Mouse (Mus musculus) MEL (cell line): ENCODE measurements around the gene Grik4. TPM values are rescaled to one million over a fixed set of nuclear protein-coding genes. Genes with fewer than 3 reads are reported as not detected.

Experiments
- DNase-seq: peaks from one replicate; pipeline ENCODE4 v3.0.0; 2011; ENCODE audit warnings: low read depth, low spot score
- H3K27ac ChIP-seq: 2 replicates; pipeline ENCODE4 v1.5.1; 2012; ENCODE audit warnings: low read depth, mild to moderate bottlenecking, control low read depth, low read length, moderate library complexity; ENCODE audit not compliant: control insufficient read depth
- H3K27me3 ChIP-seq, 2 experiments: fragments of 150-350 bp in 1 of 2; sonication (generic) in 1 of 2; 2 replicates each; pipeline ENCODE4 v1.6.1; 2012; ENCODE audit warnings: low read length in 2 of 2, mild to moderate bottlenecking in 2 of 2, improper control_type of control experiment in 1 of 2, moderate library complexity in 1 of 2; ENCODE audit not compliant: insufficient read depth in 2 of 2, control insufficient read depth in 1 of 2
- H3K36me3 ChIP-seq, 2 experiments: 2 replicates each; pipeline ENCODE4 v1.6.1; 2012 to 2014; ENCODE audit warnings: low read length in 2 of 2, improper control_type of control experiment in 1 of 2, inconsistent platforms in 1 of 2, mild to moderate bottlenecking in 1 of 2; ENCODE audit not compliant: insufficient read depth in 2 of 2, control insufficient read depth in 1 of 2
- H3K4me1 ChIP-seq, 2 experiments: fragments of 150-350 bp in 1 of 2; sonication (generic) in 1 of 2; 2 replicates each; pipeline ENCODE4 v1.6.1; 2012; ENCODE audit warnings: low read length in 2 of 2, improper control_type of control experiment in 1 of 2, mild to moderate bottlenecking in 1 of 2; ENCODE audit not compliant: insufficient read depth in 2 of 2, control insufficient read depth in 1 of 2
- H3K4me3 ChIP-seq, 2 experiments: fragments of 150-350 bp in 1 of 2; sonication (generic) in 1 of 2; 2 replicates each; pipeline ENCODE4 v1.5.1; 2012; ENCODE audit warnings: low read depth in 2 of 2, low read length in 2 of 2, mild to moderate bottlenecking in 2 of 2, moderate library complexity in 2 of 2, control low read depth in 1 of 2, improper control_type of control experiment in 1 of 2; ENCODE audit not compliant: control insufficient read depth in 1 of 2, insufficient read depth in 1 of 2
- H3K79me2 ChIP-seq: 2 replicates; pipeline ENCODE4 v1.6.1; 2012; ENCODE audit warnings: mild to moderate bottlenecking, low read length, moderate library complexity; ENCODE audit not compliant: control insufficient read depth, poor library complexity, insufficient read depth
- H3K9ac ChIP-seq: 2 replicates; pipeline ENCODE4 v1.6.1; 2012; ENCODE audit warnings: low read depth, mild to moderate bottlenecking, control low read depth, low read length, moderate library complexity; ENCODE audit not compliant: control insufficient read depth, poor library complexity, severe bottlenecking
- H3K9me3 ChIP-seq: fragments of 150-350 bp; sonication (generic); replicated peaks from 2 replicates; pipeline ENCODE4 v1.6.1; 2012; ENCODE audit warnings: mild to moderate bottlenecking, low read length, improper control_type of control experiment, moderate library complexity; ENCODE audit not compliant: insufficient read depth
- BHLHE40 ChIP-seq: IDR thresholded peaks from 2 replicates; pipeline ENCODE4 v1.6.1; 2012; ENCODE audit warnings: low read depth, mild to moderate bottlenecking, inconsistent platforms, low read length, improper control_type of control experiment, borderline replicate concordance
- CHD2 ChIP-seq: IDR thresholded peaks from 2 replicates; pipeline ENCODE4 v1.6.1; 2011; ENCODE audit warnings: low read length, improper control_type of control experiment
- CTCF ChIP-seq, 3 experiments: IDR thresholded peaks in 2 of 3; conservative IDR thresholded peaks in 1 of 3; 2 replicates each; pipeline ENCODE4 v1.5.1; 2011 to 2012; ENCODE audit warnings: low read length in 3 of 3, low read depth in 2 of 3, mild to moderate bottlenecking in 2 of 3, improper control_type of control experiment in 1 of 3, inconsistent platforms in 1 of 3, mixed read lengths in 1 of 3, moderate library complexity in 1 of 3; ENCODE audit not compliant: control insufficient read depth in 1 of 3, insufficient read depth in 1 of 3, poor library complexity in 1 of 3, severe bottlenecking in 1 of 3
- E2F4 ChIP-seq: IDR thresholded peaks from 2 replicates; pipeline ENCODE4 v1.6.1; 2011; ENCODE audit warnings: low read depth, low read length, improper control_type of control experiment, borderline replicate concordance
- ELF1 ChIP-seq: IDR thresholded peaks from 2 replicates; pipeline ENCODE4 v1.6.1; 2014; ENCODE audit warnings: low read depth, mild to moderate bottlenecking, inconsistent platforms, low read length, improper control_type of control experiment, moderate library complexity
- ETS1 ChIP-seq: IDR thresholded peaks from 2 replicates; pipeline ENCODE4 v1.6.1; 2012; ENCODE audit warnings: low read depth, mild to moderate bottlenecking, inconsistent platforms, low read length, improper control_type of control experiment, moderate library complexity
- GABPA ChIP-seq: IDR thresholded peaks from 2 replicates; pipeline ENCODE4 v1.6.1; 2012; ENCODE audit warnings: low read depth, mild to moderate bottlenecking, inconsistent platforms, low read length, improper control_type of control experiment, moderate library complexity
- HCFC1 ChIP-seq: IDR thresholded peaks from 2 replicates; pipeline ENCODE4 v1.6.1; 2012; ENCODE audit warnings: low read depth, mild to moderate bottlenecking, inconsistent platforms, low read length, improper control_type of control experiment, moderate library complexity
- KAT2A ChIP-seq: conservative IDR thresholded peaks from 2 replicates; pipeline ENCODE4 v1.6.1; 2012; ENCODE audit warnings: low read depth, low read length, improper control_type of control experiment, inconsistent platforms
- MAFK ChIP-seq: IDR thresholded peaks from 2 replicates; pipeline ENCODE4 v1.6.1; 2011; ENCODE audit warnings: low read depth, mild to moderate bottlenecking, low read length, improper control_type of control experiment, borderline replicate concordance
- MAX ChIP-seq: IDR thresholded peaks from 2 replicates; pipeline ENCODE4 v1.6.1; 2011; ENCODE audit warnings: low read length, improper control_type of control experiment
- MAZ ChIP-seq: IDR thresholded peaks from 2 replicates; pipeline ENCODE4 v1.6.1; 2012; ENCODE audit warnings: low read depth, mild to moderate bottlenecking, inconsistent platforms, low read length, improper control_type of control experiment
- MEF2A ChIP-seq: IDR thresholded peaks from 2 replicates; pipeline ENCODE4 v1.6.1; 2014; ENCODE audit warnings: low read depth, mild to moderate bottlenecking, inconsistent platforms, low read length, improper control_type of control experiment; ENCODE audit not compliant: poor library complexity, insufficient replicate concordance, severe bottlenecking; ENCODE audit errors: extremely low read depth
- NELFE ChIP-seq: IDR thresholded peaks from 2 replicates; pipeline ENCODE4 v1.6.1; 2011; ENCODE audit warnings: low read depth, low read length, improper control_type of control experiment
- NRF1 ChIP-seq: IDR thresholded peaks from 2 replicates; pipeline ENCODE4 v1.6.1; 2014; ENCODE audit warnings: low read depth, mild to moderate bottlenecking, inconsistent platforms, low read length, improper control_type of control experiment, moderate library complexity; ENCODE audit not compliant: poor library complexity, insufficient read depth, severe bottlenecking
- POLR2A ChIP-seq, 2 experiments: IDR thresholded peaks; 2 replicates each; pipeline ENCODE4 v1.6.1; 2011 to 2012; ENCODE audit warnings: low read length in 2 of 2, mild to moderate bottlenecking in 2 of 2, control low read depth in 1 of 2, improper control_type of control experiment in 1 of 2, low read depth in 1 of 2, moderate library complexity in 1 of 2; ENCODE audit not compliant: control insufficient read depth in 1 of 2, insufficient read depth in 1 of 2, poor library complexity in 1 of 2
- SIN3A ChIP-seq: IDR thresholded peaks from 2 replicates; pipeline ENCODE4 v1.6.1; 2012; ENCODE audit warnings: low read length, improper control_type of control experiment, inconsistent platforms
- TAL1 ChIP-seq: IDR thresholded peaks from 2 replicates; pipeline ENCODE4 v1.6.1; 2012; ENCODE audit warnings: mild to moderate bottlenecking, inconsistent platforms, low read length, moderate library complexity, mixed read lengths
- TCF12 ChIP-seq: IDR thresholded peaks from 2 replicates; pipeline ENCODE4 v1.6.1; 2014; ENCODE audit warnings: low read depth, mild to moderate bottlenecking, inconsistent platforms, low read length, improper control_type of control experiment, moderate library complexity
- USF2 ChIP-seq, 2 experiments: IDR thresholded peaks; 2 replicates each; pipeline ENCODE4 v1.6.1; 2011 to 2012; ENCODE audit warnings: improper control_type of control experiment in 2 of 2, low read length in 2 of 2, borderline replicate concordance in 1 of 2, inconsistent platforms in 1 of 2, low read depth in 1 of 2, mild to moderate bottlenecking in 1 of 2; ENCODE audit not compliant: insufficient read depth in 1 of 2
- ZC3H11A ChIP-seq: IDR thresholded peaks from 2 replicates; pipeline ENCODE4 v1.6.1; 2012; ENCODE audit warnings: low read depth, mild to moderate bottlenecking, inconsistent platforms, low read length, improper control_type of control experiment
- ZKSCAN1 ChIP-seq: IDR thresholded peaks from 2 replicates; pipeline ENCODE4 v1.6.1; 2012; ENCODE audit warnings: low read depth, mild to moderate bottlenecking, inconsistent platforms, low read length, improper control_type of control experiment, moderate library complexity
- polyA plus RNA-seq, 2 experiments: library from polyadenylated mRNA; stranded (reverse) in 1 of 2; unstranded in 1 of 2; fragments of >175 nt in 1 of 2; fragments of >200 nt in 1 of 2; gene quantifications; 2 replicates each; pipeline versions ENCODE4 v1.2.1 to v1.2.4; 2012; ENCODE audit warnings: low replicate concordance in 2 of 2, low read depth in 1 of 2; ENCODE audit not compliant: insufficient read length in 2 of 2, insufficient read depth in 1 of 2, missing spikeins in 1 of 2
- total RNA-seq: library from RNA; depleted of rRNA; stranded (reverse); fragments of 300-350 nt; gene quantifications from 2 replicates; pipeline ENCODE4 v1.2.3, GENCODE M21; 2012

Gene Grik4
- total and polyA plus RNA-seq, 3 experiments: 0.17 TPM; not detected in 2

DNA sequence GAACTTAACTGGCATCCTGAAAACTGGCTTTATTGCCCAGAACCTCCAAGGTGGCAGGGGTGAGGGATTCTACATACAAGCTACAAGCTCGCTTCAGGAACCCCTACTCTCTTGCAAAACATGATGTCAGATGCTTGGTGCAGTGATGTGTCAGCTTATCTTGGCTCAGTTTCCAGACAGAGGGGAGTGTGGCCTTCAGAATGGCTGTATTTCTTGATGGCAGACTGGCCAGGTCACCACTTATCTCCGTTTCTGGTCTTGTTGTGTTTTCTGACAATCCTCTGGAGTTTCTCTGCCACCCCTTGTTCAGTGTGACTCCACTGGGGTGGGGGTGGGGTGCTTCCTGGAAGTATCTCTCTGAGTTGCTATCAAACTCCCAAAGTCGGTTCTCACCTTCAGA is 412.3 kb downstream of the Grik4 start:
- H3K27ac ChIP-seq: no peak overlapping the region
- 0 out of 4 replicates have a peak, but pooled peaks cover 0 to 1% of the 10 kb centered on the region in 2 experiments for H3K27me3 ChIP-seq
- H3K9me3 ChIP-seq: no peaks in the 10 kb centered on the region
- no peaks in the 10 kb centered on the region for H3K4me1 ChIP-seq
- no peaks in the 10 kb centered on the region for H3K36me3 ChIP-seq
- DNase-seq: no peak
- no peak overlapping the region for H3K9ac ChIP-seq
- no peak for TF ChIP-seq ZKSCAN1
- no peak for TF ChIP-seq BHLHE40
- no peak for TF ChIP-seq TCF12
- TF ChIP-seq ETS1: no peak
- TF ChIP-seq CTCF (IDR thresholded peaks at IDR 0.05 in 2 of 3, conservative IDR thresholded peaks at IDR 0.05 in 1 of 3; ENCODE audit: control insufficient read depth in 1 of 3, insufficient read depth in 1 of 3, low read depth in 2 of 3, low read length in 3 of 3, poor library complexity in 1 of 3, severe bottlenecking in 1 of 3): no peak
- TF ChIP-seq SIN3A: no peak
- TF ChIP-seq HCFC1: no peak
- no peak for TF ChIP-seq USF2 (IDR thresholded peaks at IDR 0.05; ENCODE audit: borderline replicate concordance in 1 of 2, insufficient read depth in 1 of 2, low read depth in 1 of 2, low read length in 2 of 2)
- TF ChIP-seq NELFE: no peak
- no peak for TF ChIP-seq MAX
- no peak for TF ChIP-seq CHD2
- no peak for TF ChIP-seq MEF2A
- no peak for TF ChIP-seq TAL1
- no peak overlapping the region for H3K4me3 ChIP-seq
- no peaks in the 10 kb centered on the region for H3K79me2 ChIP-seq

DNA sequence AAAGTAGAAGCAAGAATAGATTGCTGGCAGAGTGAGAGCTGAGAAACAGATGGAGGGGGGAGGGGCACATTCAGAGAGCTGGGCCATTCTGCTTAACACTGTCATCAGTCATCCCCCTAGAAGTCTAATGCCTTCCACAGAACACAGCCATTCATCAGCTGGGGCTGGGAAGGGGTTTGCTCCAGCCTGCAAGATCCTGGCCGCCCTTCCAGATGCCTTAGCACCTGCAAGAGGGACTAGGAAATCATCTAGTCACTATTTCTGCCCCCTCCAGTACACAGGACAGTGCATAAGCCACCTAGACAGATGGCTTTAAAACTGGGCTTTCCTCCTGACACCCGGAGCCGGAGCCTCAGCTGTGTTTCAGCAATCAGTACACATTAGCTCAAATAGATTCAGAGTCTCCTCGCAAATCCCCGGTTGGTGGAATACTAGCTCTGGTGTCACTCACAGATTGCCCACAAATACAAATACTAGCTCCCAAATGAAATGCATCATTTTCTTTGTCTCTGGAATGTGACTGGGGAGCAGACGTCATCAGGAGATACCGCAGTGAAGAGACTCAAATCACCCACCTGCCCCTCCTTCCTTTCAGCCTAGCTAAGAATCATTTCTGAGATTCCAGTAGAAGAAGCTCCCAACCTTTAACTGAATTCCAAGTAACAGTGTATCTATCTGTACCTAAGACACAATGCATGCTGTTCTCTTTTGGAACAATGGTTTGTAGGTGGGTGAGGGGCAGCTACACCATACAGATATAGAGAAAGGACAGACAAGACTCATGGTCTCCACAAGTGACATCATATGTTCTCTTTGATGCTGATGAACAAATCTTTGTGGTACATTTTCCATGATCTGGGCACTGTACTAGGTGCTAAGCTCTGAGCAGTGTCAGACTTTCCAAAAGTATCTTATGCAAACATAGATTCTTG is 413.8 kb downstream of the Grik4 start:
- no peak overlapping the region for H3K9ac ChIP-seq
- no peaks in the 10 kb centered on the region for H3K4me1 ChIP-seq
- H3K27me3 ChIP-seq: 0 out of 4 replicates have a peak, but pooled peaks cover 0 to 1% of the 10 kb centered on the region in 2 experiments
- H3K36me3 ChIP-seq: no peaks in the 10 kb centered on the region
- H3K79me2 ChIP-seq: no peaks in the 10 kb centered on the region
- no peaks in the 10 kb centered on the region for H3K9me3 ChIP-seq
- no peak for TF ChIP-seq GABPA
- no peak for TF ChIP-seq E2F4
- TF ChIP-seq NRF1: no peak
- TF ChIP-seq BHLHE40: no peak
- TF ChIP-seq HCFC1: no peak
- no peak for TF ChIP-seq SIN3A
- no peak for TF ChIP-seq POLR2A (IDR thresholded peaks at IDR 0.05; ENCODE audit: control insufficient read depth in 1 of 2, insufficient read depth in 1 of 2, low read depth in 1 of 2, low read length in 2 of 2, poor library complexity in 1 of 2)
- TF ChIP-seq ELF1: no peak
- no peak for TF ChIP-seq KAT2A
- TF ChIP-seq ZC3H11A: no peak
- TF ChIP-seq USF2 (IDR thresholded peaks at IDR 0.05; ENCODE audit: borderline replicate concordance in 1 of 2, insufficient read depth in 1 of 2, low read depth in 1 of 2, low read length in 2 of 2): no peak
- TF ChIP-seq MAZ: no peak
- TF ChIP-seq MAFK: no peak
- no peak for TF ChIP-seq CTCF (IDR thresholded peaks at IDR 0.05 in 2 of 3, conservative IDR thresholded peaks at IDR 0.05 in 1 of 3; ENCODE audit: control insufficient read depth in 1 of 3, insufficient read depth in 1 of 3, low read depth in 2 of 3, low read length in 3 of 3, poor library complexity in 1 of 3, severe bottlenecking in 1 of 3)
- no peak for TF ChIP-seq TAL1
- H3K27ac ChIP-seq: no peak overlapping the region
- DNase-seq: no peak
- H3K4me3 ChIP-seq: no peak overlapping the region
